Mouse (Mus musculus): ENCODE data around the gene Riox1. TPM values are rescaled to one million over a fixed set of nuclear protein-coding genes. Genes with fewer than 3 reads are reported as not detected.

Riox1 gene
- polyA plus RNA-seq, 1 experiment from 2014 or later: 22.8 TPM

DNA sequence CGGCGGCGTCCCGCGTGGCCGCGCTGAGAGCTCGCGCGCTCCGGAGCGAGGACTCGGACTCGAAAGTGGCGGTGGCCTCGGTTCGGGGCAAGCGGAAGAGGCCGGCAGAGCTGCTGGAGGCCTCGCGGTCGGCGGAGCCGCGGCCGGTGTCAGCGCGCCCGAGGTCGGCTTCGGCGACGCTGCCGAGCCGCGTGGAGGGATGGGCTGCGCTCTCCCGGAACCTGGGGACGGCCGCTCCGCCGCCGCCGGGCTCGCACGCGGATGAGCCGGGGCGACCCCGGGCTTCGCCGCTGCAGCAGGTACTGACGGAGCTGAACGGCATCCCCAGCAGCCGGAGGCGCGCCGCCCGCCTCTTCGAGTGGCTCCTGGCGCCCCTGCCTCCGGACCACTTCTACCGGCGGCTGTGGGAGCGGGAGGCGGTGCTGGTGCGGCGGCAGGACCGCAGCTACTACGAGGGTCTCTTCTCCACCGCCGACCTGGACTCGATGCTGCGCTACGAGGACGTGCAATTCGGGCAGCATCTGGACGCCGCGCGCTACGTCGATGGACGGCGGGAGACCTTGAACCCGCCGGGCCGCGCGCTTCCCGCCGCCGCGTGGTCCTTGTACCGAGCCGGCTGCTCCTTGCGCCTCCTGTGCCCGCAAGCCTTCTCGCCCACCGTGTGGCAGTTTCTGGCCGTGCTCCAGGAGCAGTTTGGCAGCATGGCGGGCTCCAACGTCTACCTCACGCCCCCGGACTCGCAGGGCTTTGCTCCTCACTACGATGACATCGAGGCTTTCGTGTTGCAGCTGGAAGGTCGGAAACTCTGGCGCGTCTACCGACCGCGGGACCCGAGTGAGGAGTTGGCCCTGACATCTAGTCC is 663 bp downstream of the Riox1 start:
- Histone ChIP-seq H3K27me3 (replicated peaks) (no peaks in the 10 kb centered on the region), H3K4me3 (peak overlapping the region; percentile 87), H3K36me3 (peaks cover 30% of the 10 kb centered on the region), H3K4me1 (peaks cover 68% of the 10 kb centered on the region), H3K9ac (peak overlapping the region; percentile 87), H3K9me3 (replicated peaks) (0 out of 2 replicates have a peak, but pooled peaks cover 3% of the 10 kb centered on the region), H3K27ac (peak overlapping the region; percentile 84), H3K4me2 (peak overlapping the region; percentile 99)
- WGBS (ENCODE audit: insufficient replicate concordance): under 1% methylated on average over 115 of the region's 116 CpGs
- peak; percentile 46 for ATAC-seq

GRCm38 (mm10) chr12:83951711-83952575 is 1.5 kb downstream of the Riox1 start:
- Histone ChIP-seq H3K4me3 (peak overlapping the region; percentile 87), H3K9ac (peak overlapping the region; percentile 87), H3K27ac (peak overlapping the region; percentile 84; the same call in 1 of the 2 replicates), H3K9me3 (replicated peaks) (no peaks in the 10 kb centered on the region), H3K36me3 (peaks cover 32% of the 10 kb centered on the region), H3K4me1 (peaks cover 67% of the 10 kb centered on the region), H3K4me2 (peak overlapping the region; percentile 99), H3K27me3 (replicated peaks) (no peaks in the 10 kb centered on the region)
- no peak for ATAC-seq
- WGBS (ENCODE audit: insufficient replicate concordance): 30% methylated on average over 32 of the region's 32 CpGs

GRCm38 (mm10) chr12:83958278-83958677 is 7.9 kb downstream of the Riox1 start:
- Histone ChIP-seq H3K4me2 (no peak overlapping the region), H3K4me1 (peaks cover 12% of the 10 kb centered on the region), H3K9ac (no peak overlapping the region), H3K27ac (no peak overlapping the region), H3K9me3 (replicated peaks) (no peaks in the 10 kb centered on the region), H3K36me3 (peaks cover 16% of the 10 kb centered on the region), H3K27me3 (replicated peaks) (no peaks in the 10 kb centered on the region), H3K4me3 (no peak overlapping the region)
- no peak for ATAC-seq
- WGBS (ENCODE audit: insufficient replicate concordance): 83% methylated on average over 9 of the region's 9 CpGs

GRCm38 (mm10) chr12:83965235-83965634 is 14.8 kb downstream of the Riox1 start:
- no peak overlapping the region for H3K4me2 ChIP-seq
- no peak for ATAC-seq
- WGBS (ENCODE audit: insufficient replicate concordance): 51% methylated on average over 6 of the region's 7 CpGs
- H3K36me3 ChIP-seq: no peaks in the 10 kb centered on the region
- no peaks in the 10 kb centered on the region for H3K9me3 ChIP-seq (replicated peaks)
- H3K27ac ChIP-seq: no peak overlapping the region
- 0 out of 2 replicates have a peak, but pooled peaks cover 4% of the 10 kb centered on the region for H3K27me3 ChIP-seq (replicated peaks)
- no peak overlapping the region for H3K4me3 ChIP-seq
- H3K4me1 ChIP-seq: no peaks in the 10 kb centered on the region
- no peak overlapping the region for H3K9ac ChIP-seq

- Histone ChIP-seq H3K9me3 (replicated peaks) (peaks cover 5% of the 10 kb centered on the region; the same call in 1 of the 2 replicates), H3K4me1 (no peaks in the 10 kb centered on the region), H3K9ac (no peak overlapping the region), H3K27ac (no peak overlapping the region), H3K27me3 (replicated peaks) (no peaks in the 10 kb centered on the region), H3K4me2 (no peak overlapping the region), H3K4me3 (no peak overlapping the region), H3K36me3 (no peaks in the 10 kb centered on the region)
- 0 out of 2 replicates have a peak, but pooled peaks have one; percentile 30 for ATAC-seq
- 36% methylated on average over 2 of the region's 2 CpGs for WGBS (ENCODE audit: insufficient replicate concordance)
Observed at GRCm38 (mm10) chr12:83972117-83972516, 21.7 kb downstream of the Riox1 start.

DNA sequence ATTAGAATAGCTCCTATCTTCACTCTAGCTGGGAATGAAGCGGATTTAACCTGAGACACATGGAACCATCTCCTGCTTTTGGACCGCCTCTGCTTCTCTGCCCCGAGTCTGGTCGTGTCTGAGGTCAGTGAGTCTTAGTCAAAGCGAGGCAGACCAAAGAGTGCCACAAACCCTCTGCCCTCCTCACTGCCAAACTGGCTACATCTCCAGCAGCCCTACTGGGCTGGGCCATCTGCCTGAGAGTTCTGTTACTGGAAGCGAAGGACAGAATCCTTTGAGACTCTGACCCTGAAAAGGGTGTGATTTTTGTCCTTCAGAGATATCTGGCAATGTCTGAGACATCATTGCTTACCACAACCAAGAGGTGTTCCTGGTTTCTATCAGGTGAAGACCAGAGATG is 28.5 kb downstream of the Riox1 start:
- no peak overlapping the region for H3K4me2 ChIP-seq
- peaks cover 5% of the 10 kb centered on the region; the same call in 1 of the 2 replicates for H3K9me3 ChIP-seq (replicated peaks)
- no peak for ATAC-seq
- no peak overlapping the region for H3K9ac ChIP-seq
- H3K4me3 ChIP-seq: no peak overlapping the region
- H3K27me3 ChIP-seq (replicated peaks): 0 out of 2 replicates have a peak, but pooled peaks cover 8% of the 10 kb centered on the region
- no peaks in the 10 kb centered on the region for H3K36me3 ChIP-seq
- H3K4me1 ChIP-seq: peaks cover 8% of the 10 kb centered on the region; the same call in 1 of the 2 replicates
- 69% methylated on average over 6 of the region's 6 CpGs for WGBS (ENCODE audit: insufficient replicate concordance)
- H3K27ac ChIP-seq: no peak overlapping the region

GRCm38 (mm10) chr12:83981615-83982014 is 31.2 kb downstream of the Riox1 start:
- WGBS (ENCODE audit: insufficient replicate concordance): 72% methylated on average over 4 of the region's 4 CpGs
- no peak overlapping the region for H3K4me2 ChIP-seq

GRCm38 (mm10) chr12:83984752-83985151 is 34.3 kb downstream of the Riox1 start, which contains the start of gene Heatr4:
Gene Heatr4, minus strand, starts transcription at chr12:83984852.
- WGBS (ENCODE audit: insufficient replicate concordance): 73% methylated on average over 4 of the region's 4 CpGs
- H3K4me2 ChIP-seq: no peak within 1 kb of the TSS
- H3K27me3 ChIP-seq (replicated peaks): 0 out of 2 replicates have a peak, but pooled peaks cover under 1% of the 10 kb centered on the region
- no peak within 1 kb of the TSS for H3K4me3 ChIP-seq
- no peak for ATAC-seq
- no peak within 1 kb of the TSS for H3K27ac ChIP-seq
- H3K9me3 ChIP-seq (replicated peaks): no peaks in the 10 kb centered on the region
- no peak within 1 kb of the TSS for H3K9ac ChIP-seq
- peaks cover 31% of the 10 kb centered on the region for H3K4me1 ChIP-seq
- no peaks in the 10 kb centered on the region for H3K36me3 ChIP-seq

More at GRCm38 (mm10) chr12:83981615-83982014, 31.2 kb downstream of the Riox1 start:
- no peak overlapping the region for H3K9ac ChIP-seq
- H3K36me3 ChIP-seq: no peaks in the 10 kb centered on the region
- peaks cover 11% of the 10 kb centered on the region for H3K4me1 ChIP-seq
- no peaks in the 10 kb centered on the region for H3K9me3 ChIP-seq (replicated peaks)
- H3K4me3 ChIP-seq: no peak overlapping the region
- H3K27me3 ChIP-seq (replicated peaks): 0 out of 2 replicates have a peak, but pooled peaks cover 8% of the 10 kb centered on the region
- no peak for ATAC-seq
- no peak overlapping the region for H3K27ac ChIP-seq

DNA sequence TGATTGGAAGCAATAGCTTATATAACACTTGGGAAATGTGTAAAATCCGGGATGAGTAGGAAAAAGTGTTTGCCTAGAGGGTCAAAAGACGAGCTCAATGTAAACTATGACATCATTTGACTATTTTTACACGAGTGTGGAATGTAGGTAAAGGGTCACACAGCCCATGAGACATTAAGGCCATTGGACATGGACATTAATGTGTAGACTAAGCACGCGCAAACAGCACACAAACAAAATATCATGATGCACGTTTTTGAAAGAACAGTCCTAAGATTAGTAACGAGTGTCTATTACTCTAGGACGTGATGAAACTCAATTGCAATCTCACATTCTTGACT is 36.8 kb downstream of the Riox1 start:
- Histone ChIP-seq H3K27me3 (replicated peaks) (no peaks in the 10 kb centered on the region; the same call in 1 of the 2 replicates), H3K4me3 (peak overlapping the region; percentile 68), H3K4me2 (peak overlapping the region; percentile 89), H3K36me3 (no peaks in the 10 kb centered on the region), H3K9ac (no peak overlapping the region; the same call in 1 of the 2 replicates), H3K4me1 (peaks cover 29% of the 10 kb centered on the region), H3K27ac (peak overlapping the region; percentile 80), H3K9me3 (replicated peaks) (no peaks in the 10 kb centered on the region)
- WGBS (ENCODE audit: insufficient replicate concordance): 28% methylated on average over 8 of the region's 8 CpGs
- ATAC-seq: no peak

DNA sequence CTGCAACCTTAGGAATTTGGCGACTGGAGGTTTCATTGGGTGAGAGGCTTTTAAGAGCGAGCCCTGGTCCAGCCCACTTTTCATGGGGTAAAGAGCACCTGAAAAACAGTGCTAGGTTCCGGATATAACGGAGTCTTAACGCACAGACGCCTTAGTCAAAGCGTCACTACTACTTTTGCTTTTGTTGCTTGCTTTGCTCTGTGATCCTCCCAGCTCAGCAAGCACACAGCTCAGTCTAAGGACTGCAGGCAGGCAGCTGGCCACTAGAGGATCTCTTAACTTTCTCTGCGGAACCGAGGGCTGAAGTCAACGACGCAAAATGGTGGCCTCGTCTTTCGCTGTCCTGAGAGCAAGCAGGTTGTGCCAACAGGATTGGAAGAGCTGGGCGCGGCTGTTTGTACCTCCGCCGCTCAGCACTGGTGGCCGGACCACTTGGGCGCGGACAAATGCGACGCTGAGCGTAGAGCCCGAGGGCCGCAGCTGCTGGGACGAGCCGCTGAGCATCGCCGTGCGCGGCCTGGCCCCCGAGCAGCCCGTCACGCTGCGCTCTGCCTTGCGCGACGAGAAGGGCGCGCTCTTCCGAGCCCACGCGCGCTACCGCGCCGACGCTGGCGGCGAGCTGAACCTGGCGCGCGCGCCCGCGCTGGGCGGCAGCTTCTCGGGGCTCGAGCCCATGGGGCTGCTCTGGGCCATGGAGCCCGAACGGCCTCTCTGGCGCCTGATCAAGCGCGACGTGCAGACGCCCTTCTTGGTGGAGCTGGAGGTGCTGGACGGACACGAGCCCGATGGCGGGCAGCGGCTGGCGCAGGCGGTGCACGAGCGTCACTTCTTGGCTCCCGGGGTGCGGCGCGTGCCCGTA is 37.4 kb downstream of the Riox1 start, which contains the start of gene Acot2:
Acot2 (plus strand) TSS at position 279 of the 859 bp plus-strand sequence.
- Histone ChIP-seq H3K4me3 (peak within 1 kb of the TSS; percentile 68), H3K27me3 (replicated peaks) (no peaks in the 10 kb centered on the region; the same call in 1 of the 2 replicates), H3K4me2 (peak within 1 kb of the TSS; percentile 89), H3K9ac (peak within 1 kb of the TSS; percentile 74), H3K27ac (peak within 1 kb of the TSS; percentile 80), H3K4me1 (peaks cover 23% of the 10 kb centered on the region), H3K9me3 (replicated peaks) (no peaks in the 10 kb centered on the region), H3K36me3 (no peaks in the 10 kb centered on the region)
- WGBS (ENCODE audit: insufficient replicate concordance): under 1% methylated on average over 80 of the region's 80 CpGs
- peak; percentile 75 for ATAC-seq

GRCm38 (mm10) chr12:83988483-83988882 is 38.1 kb downstream of the Riox1 start:
- Histone ChIP-seq H3K36me3 (peaks cover 4% of the 10 kb centered on the region; the same call in 1 of the 2 replicates), H3K9me3 (replicated peaks) (no peaks in the 10 kb centered on the region)
- ATAC-seq: 0 out of 2 replicates have a peak, but pooled peaks have one; percentile 19

More at GRCm38 (mm10) chr12:83988483-83988882, 38.1 kb downstream of the Riox1 start:
- Histone ChIP-seq H3K4me1 (peaks cover 23% of the 10 kb centered on the region), H3K4me3 (peak overlapping the region; percentile 68), H3K4me2 (peak overlapping the region; percentile 89), H3K27me3 (replicated peaks) (no peaks in the 10 kb centered on the region; the same call in 1 of the 2 replicates), H3K27ac (peak overlapping the region; percentile 80; the same call in 1 of the 2 replicates), H3K9ac (peak overlapping the region; percentile 74)
- WGBS (ENCODE audit: insufficient replicate concordance): 63% methylated on average over 4 of the region's 4 CpGs
